Mouse (Mus musculus) cerebellum, adult 18-20 months (tissue): Measurements from ENCODE around the gene Wdr18.

Experiments
- DNase-seq, 2 experiments: peaks; one replicate each; pipeline ENCODE4 v3.0.0; 2021

Gene Wdr18

GRCm38 (mm10) chr10:79927324-79928029 is 32.5 kb upstream of the Wdr18 start:
- DNase-seq: peak; percentile 52 to 63

- DNase-seq: peak in 1 of 2 experiments; percentile 40
These were observed 31.8 kb upstream of the Wdr18 start for GRCm38 (mm10) chr10:79928030-79928694.

DNA sequence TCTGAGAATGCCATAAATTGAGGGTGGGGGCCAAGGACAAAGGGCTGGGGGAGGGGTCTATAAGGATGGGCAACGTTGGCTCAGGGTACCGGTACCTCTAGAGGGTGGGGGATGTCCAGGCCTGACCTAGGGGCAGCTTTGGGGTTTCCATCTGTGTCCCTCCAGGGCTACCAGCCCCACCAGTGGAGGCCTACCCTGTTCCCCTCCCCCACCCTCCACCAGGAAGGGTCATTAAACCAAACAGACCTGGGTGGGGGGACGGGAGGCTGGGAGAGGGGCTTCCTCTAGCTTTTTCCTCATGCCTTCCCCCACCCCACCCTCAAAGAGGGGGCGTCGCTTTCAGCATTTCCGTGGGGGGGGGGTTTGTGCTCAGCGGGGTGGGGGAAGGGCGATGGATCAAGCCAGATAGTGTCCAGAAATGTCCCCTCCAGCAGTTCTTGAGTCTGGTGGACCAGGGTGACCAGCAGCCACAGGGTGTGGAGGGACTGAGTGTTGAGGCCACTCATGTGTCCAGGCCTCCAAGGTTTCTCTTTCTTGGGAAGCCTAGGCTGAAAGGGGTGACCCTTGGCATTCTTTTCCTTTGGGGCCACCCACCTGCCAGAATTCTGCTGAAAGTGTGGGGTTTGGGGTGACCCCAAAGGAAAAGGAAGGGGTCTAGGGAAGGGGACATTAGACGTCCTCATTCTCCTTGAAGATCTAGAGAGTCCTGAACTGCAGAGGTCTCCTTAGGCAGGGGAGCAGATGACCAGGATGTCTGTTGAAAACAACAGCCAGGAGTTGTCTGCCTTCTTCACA is 30.8 kb upstream of the Wdr18 start:
- no peak for DNase-seq

DNA sequence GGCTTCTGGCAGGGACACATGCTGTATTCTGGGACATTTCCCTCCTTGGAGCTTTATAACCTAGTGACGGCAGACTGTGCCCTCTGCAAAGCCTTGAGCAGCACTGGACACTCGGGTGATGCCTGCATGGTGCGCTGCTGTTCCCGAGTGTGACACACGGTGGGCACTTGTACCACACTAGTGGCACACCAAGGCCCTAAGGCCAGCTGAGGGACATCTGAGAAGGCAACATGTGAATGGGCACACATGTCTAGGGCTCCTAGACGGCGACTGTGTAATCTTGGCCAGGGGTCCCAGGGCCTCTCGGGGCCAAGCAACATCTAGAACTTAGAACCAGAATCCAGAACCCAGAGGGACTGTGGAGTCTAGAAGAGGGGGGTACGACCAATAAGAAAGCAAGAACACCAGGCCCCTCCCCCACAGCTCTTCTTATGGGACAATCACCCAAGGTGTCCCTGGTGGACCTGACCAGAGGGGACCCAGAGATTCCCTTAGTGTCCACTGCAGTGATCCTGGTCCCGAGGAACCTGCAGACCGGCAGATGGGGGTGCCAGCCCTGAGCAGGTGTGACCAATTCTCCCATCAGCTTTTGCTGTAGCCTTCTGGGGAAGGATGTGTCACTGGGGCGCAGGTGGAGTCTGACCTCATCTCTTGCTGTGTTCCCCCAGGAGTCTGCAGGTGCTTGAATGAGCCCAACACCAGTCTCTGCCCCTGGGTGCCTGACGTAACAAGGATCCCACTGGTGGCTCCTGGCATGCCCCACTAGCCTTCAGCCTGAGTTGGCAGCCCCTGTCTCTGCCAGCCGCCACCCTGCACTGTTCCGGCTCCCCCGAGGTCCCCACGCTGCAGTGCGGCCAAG is 29.8 kb upstream of the Wdr18 start:
- no peak for DNase-seq

- DNase-seq: peak in 1 of 2 experiments; percentile 4
These were observed 29.1 kb upstream of the Wdr18 start for GRCm38 (mm10) chr10:79930826-79931186.

DNA sequence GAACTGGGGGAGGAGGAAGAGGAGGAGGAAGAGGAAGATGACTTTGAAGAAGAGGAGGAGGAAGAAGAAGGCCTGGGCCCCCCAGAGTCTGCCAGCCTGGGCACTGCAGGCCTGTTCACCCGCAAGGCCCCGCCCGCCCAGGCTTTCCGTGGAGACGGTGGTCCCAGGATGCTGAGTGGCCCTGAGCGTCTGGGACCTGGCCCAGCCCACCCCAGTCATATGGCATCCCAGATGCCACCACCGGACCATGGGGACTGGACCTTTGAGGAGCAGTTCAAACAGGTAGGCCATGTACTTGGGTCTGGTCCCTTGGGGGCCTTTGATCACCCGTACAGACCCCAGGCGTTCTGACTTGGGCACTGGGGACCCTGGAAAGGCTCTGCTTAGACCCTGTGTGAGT is 28.2 kb upstream of the Wdr18 start:
- peak in 1 of 2 experiments; percentile 4 for DNase-seq

GRCm38 (mm10) chr10:79932736-79933135 is 27.2 kb upstream of the Wdr18 start:
- peak; percentile 64 to 67 for DNase-seq

GRCm38 (mm10) chr10:79933145-79933679 is 26.7 kb upstream of the Wdr18 start:
- DNase-seq: peak; percentile 24 to 49

GRCm38 (mm10) chr10:79933861-79934260 is 26.1 kb upstream of the Wdr18 start:
- no peak for DNase-seq

GRCm38 (mm10) chr10:79934272-79934721 is 25.7 kb upstream of the Wdr18 start:
- peak; percentile 68 to 70 for DNase-seq

- peak in 1 of 2 experiments; percentile 16 for DNase-seq
These were observed 25.0 kb upstream of the Wdr18 start for GRCm38 (mm10) chr10:79934794-79935569.

GRCm38 (mm10) chr10:79936284-79936910 is 23.6 kb upstream of the Wdr18 start:
- DNase-seq: peak in 1 of 2 experiments; percentile 5

GRCm38 (mm10) chr10:79936911-79937441 is 23.0 kb upstream of the Wdr18 start:
- DNase-seq: peak; percentile 65 to 71

DNA sequence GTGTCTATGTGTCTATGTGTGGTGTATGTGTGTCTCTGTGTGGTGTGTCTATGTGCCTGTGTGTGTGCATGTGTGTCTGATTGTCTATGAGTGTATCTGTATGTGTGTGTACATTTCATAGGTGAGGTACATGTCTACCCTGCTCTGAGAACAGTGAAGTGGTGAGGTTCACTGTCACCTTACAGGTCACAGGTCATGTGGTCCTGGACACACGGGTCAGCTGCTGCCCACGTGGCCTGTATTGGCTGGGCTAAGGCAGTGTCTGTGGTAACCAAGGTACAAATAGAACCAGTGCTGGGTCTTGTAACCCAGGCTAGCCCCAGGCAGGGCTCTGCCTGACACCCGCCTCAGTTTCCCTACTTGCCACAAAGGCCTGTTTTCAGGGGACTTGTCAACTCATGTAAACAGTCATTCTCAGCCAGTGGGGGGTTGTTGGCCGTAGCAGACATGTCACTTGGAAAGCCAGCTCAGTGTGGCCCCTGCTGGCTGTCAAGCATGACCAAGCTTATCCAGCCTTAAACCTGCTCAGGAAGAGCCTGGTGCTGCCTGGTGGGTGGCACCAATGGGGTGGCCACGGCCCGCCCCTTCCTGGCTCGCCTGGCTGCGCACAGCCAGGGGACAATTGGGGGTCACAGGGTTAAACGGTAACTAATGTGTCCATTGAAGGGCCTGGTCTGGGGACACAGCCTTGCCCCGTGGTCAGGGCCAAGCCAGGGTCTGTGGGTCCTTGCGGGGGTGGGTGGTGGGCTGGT is 22.0 kb upstream of the Wdr18 start:
- no peak for DNase-seq

DNA sequence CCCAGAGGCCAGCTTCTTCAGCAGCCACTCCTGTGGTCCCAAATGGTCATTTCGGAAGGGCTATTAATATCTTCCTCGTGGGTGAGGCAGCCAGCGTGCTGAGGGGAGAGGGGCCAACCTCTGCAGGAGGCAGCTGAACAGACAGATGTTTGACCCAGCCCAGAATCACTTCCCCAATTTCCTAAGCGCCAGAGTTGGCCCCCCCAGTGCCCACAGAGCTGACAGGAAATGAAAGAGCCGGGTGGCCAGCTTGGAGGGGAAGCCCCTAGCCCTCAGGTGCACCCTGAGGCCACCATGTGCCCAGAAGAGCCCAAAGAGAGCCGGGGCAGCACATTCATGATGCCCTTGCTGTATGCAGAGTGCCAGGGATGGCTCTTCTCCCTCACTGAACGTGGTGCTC is 19.2 kb upstream of the Wdr18 start:
- no peak for DNase-seq

GRCm38 (mm10) chr10:79942988-79943387 is 17.0 kb upstream of the Wdr18 start:
- no peak for DNase-seq

GRCm38 (mm10) chr10:79943471-79943901 is 16.5 kb upstream of the Wdr18 start:
- no peak for DNase-seq

DNA sequence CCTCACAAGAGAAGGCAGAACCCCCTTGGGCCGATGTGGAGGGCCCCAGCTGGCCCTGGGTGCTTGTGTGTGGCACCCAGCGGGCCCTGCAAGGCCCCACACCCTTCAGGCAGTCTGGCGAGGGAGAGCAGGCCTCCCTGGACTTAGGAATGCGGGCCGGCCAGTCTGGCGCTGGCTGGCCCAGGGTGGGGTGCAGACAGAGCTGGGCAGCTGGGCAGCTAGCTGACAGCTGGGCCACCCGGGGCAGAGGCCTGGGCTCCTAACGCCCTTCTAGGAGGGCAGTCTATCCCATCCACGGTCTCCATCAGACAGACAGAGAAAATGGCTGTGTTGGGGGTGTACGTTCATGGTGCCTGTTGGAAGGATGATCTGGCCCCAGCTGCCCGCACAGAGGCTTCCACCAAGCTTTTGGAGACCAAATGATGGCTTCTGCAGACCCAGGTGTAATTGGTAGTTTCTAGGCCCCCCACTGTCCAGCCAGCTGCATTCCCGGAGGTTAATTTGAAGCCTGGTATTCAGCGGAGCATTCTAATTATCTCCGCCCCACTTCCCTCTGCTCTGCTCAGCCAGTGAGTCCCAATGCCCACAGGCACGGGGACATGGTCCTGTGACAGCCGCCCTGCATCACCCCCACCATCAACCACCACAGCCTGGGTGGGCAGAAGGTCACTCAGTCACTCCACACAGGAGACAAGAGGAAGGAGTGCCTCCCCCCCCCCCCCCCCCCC is 14.3 kb upstream of the Wdr18 start:
- DNase-seq: no peak

DNA sequence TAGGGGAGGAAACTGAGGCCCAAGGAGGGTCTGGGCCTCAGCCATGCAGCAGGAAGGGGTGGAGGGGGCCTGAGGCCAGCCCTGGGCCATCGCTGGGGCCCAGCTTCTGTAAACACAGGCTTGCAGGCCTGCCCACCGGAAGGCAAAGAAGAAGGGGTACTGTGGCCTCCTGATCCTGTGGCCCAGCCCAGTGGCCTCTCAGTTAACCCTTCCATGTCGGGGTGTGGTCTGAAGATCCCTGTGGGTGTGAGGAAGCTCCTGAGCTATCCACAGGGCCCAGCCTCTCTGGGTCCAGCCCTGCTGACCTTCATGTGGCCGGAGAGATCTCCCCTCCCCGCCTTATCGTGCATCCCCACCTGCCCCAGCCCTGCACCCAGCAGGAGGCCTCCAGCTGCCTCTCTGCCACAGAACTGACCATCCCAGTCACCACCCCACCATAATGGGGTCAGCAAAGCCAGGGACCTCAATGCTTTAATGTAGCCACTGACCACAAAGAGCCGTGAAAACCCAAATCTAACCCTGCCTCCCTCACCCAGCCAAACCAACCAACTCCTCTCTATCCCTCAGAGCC is 13.1 kb upstream of the Wdr18 start:
- no peak for DNase-seq
